Mouse (Mus musculus): ENCODE results near the gene Obscn. TPM values are rescaled to one million over a fixed set of nuclear protein-coding genes. Genes with fewer than 3 reads are reported as not detected.

The Obscn gene
- total and polyA plus RNA-seq, 3 experiments: 0.09 to 0.13 (median 0.13) TPM

DNA sequence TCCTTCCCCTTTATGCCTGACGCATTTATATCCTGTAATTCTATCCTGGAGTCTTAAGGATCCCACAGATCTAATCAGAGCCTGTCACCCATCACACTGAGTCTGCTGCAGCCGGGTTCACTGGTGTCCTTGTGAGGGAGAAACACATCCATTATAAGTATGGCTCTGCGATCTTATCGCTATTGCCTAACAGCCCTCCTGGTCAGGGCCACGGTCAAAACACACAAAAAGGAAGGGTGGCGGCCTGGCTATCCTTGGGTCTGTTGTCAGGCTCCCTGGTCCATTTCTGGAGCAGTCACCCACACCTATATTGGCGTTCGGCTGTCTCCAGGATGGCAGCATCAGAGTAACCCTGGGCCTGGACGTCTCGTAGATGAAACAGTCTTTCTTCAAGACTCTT is 48.6 kb downstream of the Obscn start:
- TF ChIP-seq SMC3 (IDR thresholded peaks at IDR 0.05; ENCODE audit: low read depth, low read length): no peak
- TF ChIP-seq MAFK (IDR thresholded peaks at IDR 0.05; ENCODE audit: insufficient replicate concordance, low read length): no peak
- TF ChIP-seq HCFC1 (IDR thresholded peaks at IDR 0.05; ENCODE audit: low read depth, low read length): no peak
- no peak for TF ChIP-seq RAD21 (IDR thresholded peaks at IDR 0.05; ENCODE audit: low read depth, low read length)
- H3K9me3 ChIP-seq (replicated peaks; ENCODE audit: low read length): peaks cover 5% of the 10 kb centered on the region
- no peaks in the 10 kb centered on the region; the same call in 1 of the 2 replicates for H3K79me2 ChIP-seq (replicated peaks; ENCODE audit: control insufficient read depth, extremely low read depth, insufficient read depth, poor library complexity, severe bottlenecking)
- in situ Hi-C loops (cut with MboI; ENCODE audit: low pct_ligation_motif_present, low pct_unique_long_range_greater_than_20kb, low sequenced_read_pairs) (no loop called here), dilution Hi-C loops (cut with MboI; ENCODE audit: extremely low pct_ligation_motif_present, extremely low pct_unique_long_range_greater_than_20kb, low sequenced_read_pairs) (no loop called here)
- no peaks in the 10 kb centered on the region for H3K36me3 ChIP-seq (replicated peaks in 1 of 2; ENCODE audit: control insufficient read depth in 1 of 2, insufficient read depth in 1 of 2, low read length in 1 of 2)
- DNase-seq (ENCODE audit: extremely low read depth): no peak
- H3K27me3 ChIP-seq (replicated peaks): peaks cover 5% of the 10 kb centered on the region
- H3K4me3 ChIP-seq (replicated peaks in 1 of 3; ENCODE audit: low read depth in 2 of 3, low read length in 2 of 3, poor library complexity in 1 of 3): no peak overlapping the region
- no peak overlapping the region for H3K27ac ChIP-seq (ENCODE audit: insufficient read depth, low read depth)
- H3K4me2 ChIP-seq (ENCODE audit: insufficient read depth, low read depth, poor library complexity, severe bottlenecking): no peak overlapping the region
- no peaks in the 10 kb centered on the region for H3K4me1 ChIP-seq (ENCODE audit: control insufficient read depth in 1 of 2, insufficient read depth in 2 of 2)
- H3K9ac ChIP-seq (ENCODE audit: insufficient read depth, low read depth): no peak overlapping the region

DNA sequence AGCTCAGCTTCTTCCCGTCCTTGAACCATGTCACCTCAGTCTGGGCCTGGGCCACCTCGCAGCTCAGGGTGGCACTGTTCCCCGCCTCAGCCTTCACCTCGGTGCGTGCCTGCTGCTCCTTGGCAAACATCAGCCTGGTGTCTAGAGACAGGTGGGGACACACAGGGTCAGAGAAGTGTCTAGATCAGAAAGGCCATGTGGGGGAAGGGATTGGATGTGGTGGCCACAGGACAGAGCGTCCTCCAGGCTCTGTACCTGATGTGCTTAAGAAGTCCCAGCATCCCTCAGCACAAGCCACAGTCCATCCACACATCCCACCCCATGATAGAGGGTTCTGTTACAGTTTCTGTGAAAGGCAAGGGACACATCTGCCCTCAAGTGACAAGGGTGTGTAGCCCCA is 51.0 kb downstream of the Obscn start:
- TF ChIP-seq MXI1 (IDR thresholded peaks at IDR 0.05; ENCODE audit: low read depth, low read length) (no peak), JUN (IDR thresholded peaks at IDR 0.05; ENCODE audit: insufficient read depth, low read depth, low read length) (no peak), HCFC1 (IDR thresholded peaks at IDR 0.05; ENCODE audit: low read depth, low read length) (no peak), POLR2A (IDR thresholded peaks at IDR 0.05; ENCODE audit: low read depth, low read length) (no peak), POLR2AphosphoS2 (IDR thresholded peaks at IDR 0.05; ENCODE audit: low read depth, low read length) (no peak)
- no peaks in the 10 kb centered on the region for H3K4me1 ChIP-seq (ENCODE audit: control insufficient read depth in 1 of 2, insufficient read depth in 2 of 2)
- no peaks in the 10 kb centered on the region for H3K36me3 ChIP-seq (replicated peaks in 1 of 2; ENCODE audit: control insufficient read depth in 1 of 2, insufficient read depth in 1 of 2, low read length in 1 of 2)
- H3K9ac ChIP-seq (ENCODE audit: insufficient read depth, low read depth): no peak overlapping the region
- H3K9me3 ChIP-seq (replicated peaks; ENCODE audit: low read length): peaks cover 5% of the 10 kb centered on the region
- no peaks in the 10 kb centered on the region; the same call in 1 of the 2 replicates for H3K79me2 ChIP-seq (replicated peaks; ENCODE audit: control insufficient read depth, extremely low read depth, insufficient read depth, poor library complexity, severe bottlenecking)
- DNase-seq (ENCODE audit: extremely low read depth): no peak
- dilution Hi-C loops (cut with MboI; ENCODE audit: extremely low pct_ligation_motif_present, extremely low pct_unique_long_range_greater_than_20kb, low sequenced_read_pairs) (no loop called here), in situ Hi-C loops (cut with MboI; ENCODE audit: low pct_ligation_motif_present, low pct_unique_long_range_greater_than_20kb, low sequenced_read_pairs) (no loop called here)
- H3K4me3 ChIP-seq (replicated peaks in 1 of 3; ENCODE audit: low read depth in 2 of 3, low read length in 2 of 3, poor library complexity in 1 of 3): no peak overlapping the region
- H3K27me3 ChIP-seq (replicated peaks): peaks cover 4% of the 10 kb centered on the region
- no peak overlapping the region for H3K4me2 ChIP-seq (ENCODE audit: insufficient read depth, low read depth, poor library complexity, severe bottlenecking)
- H3K27ac ChIP-seq (ENCODE audit: insufficient read depth, low read depth): no peak overlapping the region

DNA sequence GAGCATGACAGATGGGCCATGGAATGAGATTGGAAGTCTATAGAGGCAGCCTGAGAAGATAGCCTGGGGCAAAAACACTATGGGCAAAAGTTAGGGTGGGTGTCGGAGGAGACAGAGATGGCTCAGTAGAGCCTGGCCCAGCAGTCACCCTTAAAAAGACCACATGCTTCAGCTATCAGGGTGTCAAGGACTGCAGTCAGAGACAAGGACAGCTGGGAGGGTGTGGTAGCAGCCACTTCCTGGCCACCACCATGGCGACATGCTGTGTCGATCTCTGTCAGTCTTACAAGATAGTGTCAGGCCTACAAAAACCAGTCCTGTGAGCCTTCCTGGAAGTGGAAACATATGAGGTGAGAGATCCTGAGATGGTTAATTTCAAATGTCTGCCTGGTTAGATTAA is 53.1 kb downstream of the Obscn start:
- Histone ChIP-seq H3K9ac (ENCODE audit: insufficient read depth, low read depth) (no peak overlapping the region), H3K4me2 (ENCODE audit: insufficient read depth, low read depth, poor library complexity, severe bottlenecking) (no peak overlapping the region), H3K27ac (ENCODE audit: insufficient read depth, low read depth) (no peak overlapping the region), H3K79me2 (replicated peaks; ENCODE audit: control insufficient read depth, extremely low read depth, insufficient read depth, poor library complexity, severe bottlenecking) (no peaks in the 10 kb centered on the region; the same call in 1 of the 2 replicates), H3K36me3 (replicated peaks in 1 of 2; ENCODE audit: control insufficient read depth in 1 of 2, insufficient read depth in 1 of 2, low read length in 1 of 2) (no peaks in the 10 kb centered on the region), H3K27me3 (replicated peaks) (peaks cover 17% of the 10 kb centered on the region), H3K4me1 (ENCODE audit: control insufficient read depth in 1 of 2, insufficient read depth in 2 of 2) (no peaks in the 10 kb centered on the region), H3K4me3 (replicated peaks in 1 of 3; ENCODE audit: low read depth in 2 of 3, low read length in 2 of 3, poor library complexity in 1 of 3) (no peak overlapping the region), H3K9me3 (replicated peaks; ENCODE audit: low read length) (peaks cover 5% of the 10 kb centered on the region)
- dilution Hi-C loops (cut with MboI; ENCODE audit: extremely low pct_ligation_motif_present, extremely low pct_unique_long_range_greater_than_20kb, low sequenced_read_pairs): no loop called here
- in situ Hi-C loops (cut with MboI; ENCODE audit: low pct_ligation_motif_present, low pct_unique_long_range_greater_than_20kb, low sequenced_read_pairs): no loop called here
- no peak for DNase-seq (ENCODE audit: extremely low read depth)
- TF ChIP-seq POLR2AphosphoS2 (IDR thresholded peaks at IDR 0.05; ENCODE audit: low read depth, low read length) (no peak), IRF4 (IDR thresholded peaks at IDR 0.05; ENCODE audit: low read depth, low read length) (no peak), E2F4 (IDR thresholded peaks at IDR 0.05; ENCODE audit: insufficient replicate concordance, low read depth, low read length) (no peak), CHD1 (IDR thresholded peaks at IDR 0.05; ENCODE audit: low read depth, low read length) (no peak), KAT2A (IDR thresholded peaks at IDR 0.05; ENCODE audit: insufficient replicate concordance, low read length) (no peak), MAFK (IDR thresholded peaks at IDR 0.05; ENCODE audit: insufficient replicate concordance, low read length) (no peak), PAX5 (IDR thresholded peaks at IDR 0.05; ENCODE audit: low read length) (no peak), MEF2A (IDR thresholded peaks at IDR 0.05; ENCODE audit: borderline replicate concordance, low read depth, low read length) (no peak)
